Mouse (Mus musculus): Measurements from ENCODE around the gene Cdca3.
A peak's percentile ranks its signal among the peaks of the same experiment; 100 is the strongest.
"Not testable (repeated sequence)": the region's sequence is repeated elsewhere in the genome, so short reads cannot be mapped to it uniquely, and the experiment has no call there.

Gene Cdca3

GRCm38 (mm10) chr6:124828868-124829798, at the start of gene Cdca3, which contains the start of gene Usp5:
TSS of gene Cdca3 (plus strand) at chr6:124829547.
TSS of gene Usp5 (minus strand) at chr6:124829484.
- peak; percentile 94 for DNase-seq

- DNase-seq = no peak
Measured at GRCm38 (mm10) chr6:124779984-124780416, 49.3 kb upstream of the Cdca3 start.

- no peak for DNase-seq
Measured at GRCm38 (mm10) chr6:124780917-124781316, 48.4 kb upstream of the Cdca3 start.

GRCm38 (mm10) chr6:124782436-124782835, 46.9 kb upstream of the Cdca3 start:
- DNase-seq = no peak

GRCm38 (mm10) chr6:124786756-124787420, 42.5 kb upstream of the Cdca3 start:
- no peak for DNase-seq

GRCm38 (mm10) chr6:124787722-124788121, 41.6 kb upstream of the Cdca3 start:
- DNase-seq = no peak

- no peak for DNase-seq
Measured at GRCm38 (mm10) chr6:124789519-124789918, 39.8 kb upstream of the Cdca3 start.

GRCm38 (mm10) chr6:124790121-124790520, 39.2 kb upstream of the Cdca3 start:
- no peak for DNase-seq

- DNase-seq = no peak
Measured at GRCm38 (mm10) chr6:124791911-124792310, 37.4 kb upstream of the Cdca3 start.

GRCm38 (mm10) chr6:124795781-124796180, 33.6 kb upstream of the Cdca3 start:
- no peak for DNase-seq

- DNase-seq = no peak
Measured at GRCm38 (mm10) chr6:124796200-124796599, 33.1 kb upstream of the Cdca3 start.

GRCm38 (mm10) chr6:124802400-124802799, 26.9 kb upstream of the Cdca3 start:
- DNase-seq = not testable (repeated sequence)

GRCm38 (mm10) chr6:124803061-124803460, 26.3 kb upstream of the Cdca3 start:
- DNase-seq = no peak

GRCm38 (mm10) chr6:124803691-124804090, 25.7 kb upstream of the Cdca3 start:
- not testable (repeated sequence) for DNase-seq

- DNase-seq = no peak
Measured at GRCm38 (mm10) chr6:124804341-124804740, 25.0 kb upstream of the Cdca3 start.

- peak; percentile 95 for DNase-seq
Measured at GRCm38 (mm10) chr6:124805341-124806321, 23.7 kb upstream of the Cdca3 start.

GRCm38 (mm10) chr6:124806446-124807140, 22.8 kb upstream of the Cdca3 start:
- no peak for DNase-seq

- no peak for DNase-seq
Measured at GRCm38 (mm10) chr6:124807366-124807765, 22.0 kb upstream of the Cdca3 start.

- no peak for DNase-seq
Measured at GRCm38 (mm10) chr6:124807986-124808357, 21.4 kb upstream of the Cdca3 start.

- peak; percentile 55 for DNase-seq
Measured at GRCm38 (mm10) chr6:124808358-124809012, 20.9 kb upstream of the Cdca3 start, which contains the start of gene Spsb2. TSS of gene Spsb2 (plus strand) at chr6:124808661.

GRCm38 (mm10) chr6:124809052-124809774, 20.1 kb upstream of the Cdca3 start:
- DNase-seq = peak; percentile 69

Data from right cerebral cortex, postnatal 4 days (tissue).